Mouse (Mus musculus) CD4-positive, CD25-positive, alpha-beta regulatory T cell, adult 2 months (primary cell): ENCODE measurements around the gene C1qb.
A peak's percentile ranks its signal among the peaks of the same experiment; 100 is the strongest.

ENCODE experiments used
- DNase-seq: peaks from one replicate; pipeline ENCODE4 v3.0.0-alpha.2; 2012; ENCODE audit warnings: low read depth, low spot score

The C1qb gene

GRCm38 (mm10) chr4:136847166-136847565 lies 38.8 kb downstream of the C1qb start:
- no peak for DNase-seq

GRCm38 (mm10) chr4:136842802-136843201 lies 43.2 kb downstream of the C1qb start:
- DNase-seq, result no peak

- peak; percentile 7 for DNase-seq
These were observed 44.0 kb downstream of the C1qb start for GRCm38 (mm10) chr4:136842033-136842432.

GRCm38 (mm10) chr4:136841056-136841455 lies 44.9 kb downstream of the C1qb start:
- DNase-seq, result peak; percentile 83

GRCm38 (mm10) chr4:136838462-136838861 lies 47.5 kb downstream of the C1qb start:
- DNase-seq, result no peak

- no peak for DNase-seq
These were observed 48.0 kb downstream of the C1qb start for GRCm38 (mm10) chr4:136838026-136838425.

- no peak for DNase-seq
These were observed 49.5 kb downstream of the C1qb start for GRCm38 (mm10) chr4:136836387-136836931.

GRCm38 (mm10) chr4:136835621-136836386 lies 50.2 kb downstream of the C1qb start, which contains the start of gene Ephb2:
Gene Ephb2, minus strand, starts transcription at chr4:136835988.
- DNase-seq, result peak; percentile 73

- DNase-seq, result peak; percentile 18
These were observed 51.0 kb downstream of the C1qb start for GRCm38 (mm10) chr4:136834815-136835620.

GRCm38 (mm10) chr4:136834439-136834814 lies 51.6 kb downstream of the C1qb start:
- DNase-seq, result peak; percentile 10

- no peak for DNase-seq
These were observed 52.2 kb downstream of the C1qb start for GRCm38 (mm10) chr4:136833619-136834351.

GRCm38 (mm10) chr4:136832559-136833232 lies 53.3 kb downstream of the C1qb start:
- DNase-seq, result no peak

DNA sequence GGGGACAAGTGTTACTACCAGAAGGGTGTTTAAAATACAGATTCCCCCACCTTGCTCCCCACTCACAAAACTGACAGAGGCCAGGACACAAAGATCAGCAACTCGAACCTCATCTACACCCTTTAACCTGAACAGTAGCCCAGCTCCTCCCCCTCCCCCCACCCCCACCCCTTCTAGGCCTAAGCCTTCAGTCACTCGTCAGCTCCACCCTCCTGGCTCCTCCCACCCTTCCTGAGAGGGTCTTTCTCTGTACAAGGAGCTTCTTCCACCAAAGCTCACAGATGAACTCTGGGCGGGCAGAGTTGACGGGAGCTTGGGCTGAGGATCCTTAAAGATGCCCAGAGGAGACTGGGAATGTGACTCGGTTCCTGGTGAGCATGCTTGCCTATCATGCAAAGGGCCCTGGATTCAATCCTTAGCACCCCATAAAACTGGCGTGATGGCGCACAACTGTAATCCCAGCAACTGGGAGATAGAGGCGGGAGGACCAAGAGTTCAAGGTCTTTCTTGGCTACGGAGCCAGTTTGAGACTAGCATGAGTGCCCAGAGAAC lies 55.6 kb downstream of the C1qb start:
- no peak for DNase-seq
